Mouse (Mus musculus) forebrain, embryonic 14.5 days (tissue): Measurements from ENCODE around the gene Adgrg3. TPM values are rescaled to one million over a fixed set of nuclear protein-coding genes. Genes with fewer than 3 reads are reported as not detected.

ENCODE experiments used
- polyA plus RNA-seq: library from polyadenylated mRNA; unstranded; fragments of >200 nt; fragmentation: Nextera tagmentation; extraction: Ambion mirVana; gene quantifications from 2 replicates; pipeline ENCODE4 v1.2.1, GENCODE M21; 2014

The Adgrg3 gene
- polyA plus RNA-seq, 1 experiment from 2014 or later = 1.2 TPM

Other genes starting within 250 kb of the Adgrg3 start
- gene Cx3cl1, start 245.7 kb upstream of the Adgrg3 start, polyA plus RNA-seq = 11.2 and 18.4 TPM in 2 replicates
- 0.63 TPM in 1 of 2 replicates, not detected in the other for gene Ccl17, start 207.2 kb upstream of the Adgrg3 start, polyA plus RNA-seq
- 63.1 TPM in 2 replicates for gene Coq9, start 179.4 kb upstream of the Adgrg3 start, polyA plus RNA-seq
- gene Ciapin1, start 179.3 kb upstream of the Adgrg3 start, polyA plus RNA-seq = 124 and 147 TPM in 2 replicates
- 163 and 174 TPM in 2 replicates for gene Polr2c, start 160.2 kb upstream of the Adgrg3 start, polyA plus RNA-seq
- gene Dok4, start 141.4 kb upstream of the Adgrg3 start, polyA plus RNA-seq = 42.6 and 54.7 TPM in 2 replicates
- gene Ccdc102a, start 99.6 kb upstream of the Adgrg3 start, polyA plus RNA-seq = 6.9 and 7.9 TPM in 2 replicates
- not detected in 2 replicates for gene Adgrg5, start 94.0 kb upstream of the Adgrg3 start, polyA plus RNA-seq
- 145 and 157 TPM in 2 replicates for gene Adgrg1, start 42.9 kb upstream of the Adgrg3 start, polyA plus RNA-seq
- 0.71 and 1.2 TPM in 2 replicates for gene Drc7, start 37.4 kb downstream of the Adgrg3 start, polyA plus RNA-seq
- 26.2 and 37.0 TPM in 2 replicates for gene Katnb1, start 63.5 kb downstream of the Adgrg3 start, polyA plus RNA-seq
- 8.9 and 10.7 TPM in 2 replicates for gene Kifc3, start 185.1 kb downstream of the Adgrg3 start, polyA plus RNA-seq